Mouse (Mus musculus) midbrain, embryonic 16.5 days (tissue): ENCODE results near the gene Stambp. TPM values are rescaled to one million over a fixed set of nuclear protein-coding genes. Genes with fewer than 3 reads are reported as not detected.

Source experiments
- ATAC-seq: fragments of 200-750 bp; cut with Nextera tagmentation; 2 replicates; pipeline ENCODE4 v1.8.0; 2017; ENCODE audit warnings: moderate TSS enrichment
- H3K27ac ChIP-seq: fragments of 300-500 bp; sonication (generic); 2 replicates; pipeline ENCODE4 v1.5.1; 2014; ENCODE audit warnings: mild to moderate bottlenecking, low read length, mixed read lengths
- H3K27me3 ChIP-seq: fragments of 300-500 bp; sonication (generic); 2 replicates; pipeline ENCODE4 v1.6.1; 2014; ENCODE audit warnings: low read depth, low read length, mixed read lengths; ENCODE audit not compliant: control insufficient read depth, insufficient read depth
- H3K36me3 ChIP-seq: fragments of 300-500 bp; sonication (generic); 2 replicates; pipeline ENCODE4 v1.6.1; 2014; ENCODE audit warnings: mild to moderate bottlenecking, low read length, moderate library complexity, mixed read lengths; ENCODE audit not compliant: control insufficient read depth, insufficient read depth
- H3K4me1 ChIP-seq: fragments of 300-500 bp; sonication (generic); 2 replicates; pipeline ENCODE4 v1.6.1; 2014; ENCODE audit warnings: mild to moderate bottlenecking, low read length, mixed read lengths; ENCODE audit not compliant: control insufficient read depth, insufficient read depth
- H3K4me2 ChIP-seq: fragments of 300-500 bp; sonication (generic); 2 replicates; pipeline ENCODE4 v1.6.1; 2014; ENCODE audit warnings: mild to moderate bottlenecking, low read length, mixed read lengths
- H3K4me3 ChIP-seq: fragments of 300-500 bp; sonication (generic); 2 replicates; pipeline ENCODE4 v1.5.1; 2014; ENCODE audit warnings: low read depth, mild to moderate bottlenecking, low read length, moderate library complexity, mixed read lengths
- H3K9ac ChIP-seq: fragments of 300-500 bp; sonication (generic); 2 replicates; pipeline ENCODE4 v1.6.1; 2014; ENCODE audit warnings: low read depth, low read length, mixed read lengths
- H3K9me3 ChIP-seq: fragments of 300-500 bp; sonication (generic); replicated peaks from 2 replicates; pipeline ENCODE4 v1.6.1; 2014; ENCODE audit warnings: mild to moderate bottlenecking, low read length, mixed read lengths; ENCODE audit not compliant: control insufficient read depth, poor library complexity, severe bottlenecking
- WGBS: fragments of 180-500 bp; shearing (Covaris S2); extraction: QIAGEN DNeasy Blood & Tissue Kit; methylation state at CpG from one replicate; pipeline ENCODE4 v1.1.7; 2014; 5-methylcytosine and 5-hydroxymethylcytosine counted together
- polyA plus RNA-seq: library from polyadenylated mRNA; unstranded; fragments of >200 nt; fragmentation: Nextera tagmentation; extraction: Ambion mirVana; gene quantifications from 2 replicates; pipeline ENCODE4 v1.2.1, GENCODE M21; 2015

Gene Stambp
- polyA plus RNA-seq, 1 experiment from 2014 or later: 76.9 TPM

GRCm38 (mm10) chr6:83541756-83542456, 30.6 kb downstream of the Stambp start:
- no peak overlapping the region for H3K27ac ChIP-seq
- H3K4me3 ChIP-seq: no peak overlapping the region
- no peaks in the 10 kb centered on the region for H3K27me3 ChIP-seq
- no peaks in the 10 kb centered on the region for H3K9me3 ChIP-seq
- peaks cover 25% of the 10 kb centered on the region for H3K36me3 ChIP-seq
- H3K4me2 ChIP-seq: no peak overlapping the region
- WGBS: 75% methylated on average over 11 of the region's 11 CpGs
- H3K4me1 ChIP-seq: no peaks in the 10 kb centered on the region
- ATAC-seq: no peak
- no peak overlapping the region for H3K9ac ChIP-seq

GRCm38 (mm10) chr6:83540017-83540416, 32.5 kb downstream of the Stambp start:
- ATAC-seq: no peak
- WGBS: 41% methylated on average over 4 of the region's 4 CpGs
- H3K36me3 ChIP-seq: peaks cover 16% of the 10 kb centered on the region
- no peaks in the 10 kb centered on the region for H3K9me3 ChIP-seq
- H3K27ac ChIP-seq: no peak overlapping the region
- H3K9ac ChIP-seq: peak overlapping the region; percentile 6; the same call in 1 of the 2 replicates
- H3K4me1 ChIP-seq: no peaks in the 10 kb centered on the region
- H3K27me3 ChIP-seq: no peaks in the 10 kb centered on the region
- no peak overlapping the region for H3K4me2 ChIP-seq
- H3K4me3 ChIP-seq: no peak overlapping the region

- Histone ChIP-seq H3K36me3 (peaks cover 2% of the 10 kb centered on the region; the same call in 1 of the 2 replicates), H3K4me1 (no peaks in the 10 kb centered on the region), H3K27me3 (no peaks in the 10 kb centered on the region), H3K27ac (no peak overlapping the region), H3K9me3 (no peaks in the 10 kb centered on the region), H3K4me2 (no peak overlapping the region), H3K9ac (no peak overlapping the region), H3K4me3 (no peak overlapping the region)
- ATAC-seq: no peak
- WGBS: 54% methylated on average over 6 of the region's 6 CpGs
Measured at GRCm38 (mm10) chr6:83536795-83537059, 35.8 kb downstream of the Stambp start.

GRCm38 (mm10) chr6:83536028-83536794, 36.3 kb downstream of the Stambp start, which contains the start of gene Actg2:
Gene Actg2 (minus strand): TSS chr6:83536265.
- Histone ChIP-seq H3K9ac (no peak within 1 kb of the TSS), H3K4me3 (no peak within 1 kb of the TSS), H3K4me1 (no peaks in the 10 kb centered on the region), H3K9me3 (no peaks in the 10 kb centered on the region), H3K36me3 (no peaks in the 10 kb centered on the region), H3K27me3 (no peaks in the 10 kb centered on the region), H3K27ac (no peak within 1 kb of the TSS), H3K4me2 (no peak within 1 kb of the TSS)
- no peak for ATAC-seq
- 62% methylated on average over 12 of the region's 12 CpGs for WGBS

- no peaks in the 10 kb centered on the region for H3K4me1 ChIP-seq
- H3K36me3 ChIP-seq: no peaks in the 10 kb centered on the region
- ATAC-seq: no peak
- no peak overlapping the region for H3K9ac ChIP-seq
- WGBS: 69% methylated on average over 2 of the region's 2 CpGs
- no peaks in the 10 kb centered on the region for H3K27me3 ChIP-seq
- no peak overlapping the region for H3K4me3 ChIP-seq
- H3K4me2 ChIP-seq: no peak overlapping the region
- H3K9me3 ChIP-seq: no peaks in the 10 kb centered on the region
- no peak overlapping the region for H3K27ac ChIP-seq
Measured at GRCm38 (mm10) chr6:83532608-83533007, 39.9 kb downstream of the Stambp start.

GRCm38 (mm10) chr6:83523194-83523593, 49.3 kb downstream of the Stambp start:
- H3K4me1 ChIP-seq: no peaks in the 10 kb centered on the region
- WGBS: 78% methylated on average over 6 of the region's 6 CpGs
- H3K36me3 ChIP-seq: no peaks in the 10 kb centered on the region
- H3K9me3 ChIP-seq: no peaks in the 10 kb centered on the region
- no peaks in the 10 kb centered on the region for H3K27me3 ChIP-seq
- H3K4me3 ChIP-seq: no peak overlapping the region
- no peak for ATAC-seq
- H3K27ac ChIP-seq: no peak overlapping the region
- H3K9ac ChIP-seq: no peak overlapping the region
- no peak overlapping the region for H3K4me2 ChIP-seq

- Histone ChIP-seq H3K9ac (no peak overlapping the region), H3K9me3 (no peaks in the 10 kb centered on the region), H3K27ac (no peak overlapping the region), H3K27me3 (no peaks in the 10 kb centered on the region), H3K4me3 (no peak overlapping the region), H3K4me2 (no peak overlapping the region), H3K36me3 (no peaks in the 10 kb centered on the region), H3K4me1 (no peaks in the 10 kb centered on the region)
- no peak for ATAC-seq
- 77% methylated on average over 6 of the region's 6 CpGs for WGBS
Measured at GRCm38 (mm10) chr6:83521784-83522183, 50.7 kb downstream of the Stambp start.

GRCm38 (mm10) chr6:83518637-83519036, 53.9 kb downstream of the Stambp start:
- Histone ChIP-seq H3K4me3 (no peak overlapping the region), H3K4me1 (no peaks in the 10 kb centered on the region), H3K9ac (no peak overlapping the region), H3K9me3 (no peaks in the 10 kb centered on the region), H3K27ac (no peak overlapping the region), H3K27me3 (no peaks in the 10 kb centered on the region), H3K36me3 (no peaks in the 10 kb centered on the region), H3K4me2 (no peak overlapping the region)
- 88% methylated on average over 3 of the region's 3 CpGs for WGBS
- no peak for ATAC-seq

- ATAC-seq: no peak
- WGBS: 82% methylated on average over 3 of the region's 3 CpGs
Measured at GRCm38 (mm10) chr6:83515172-83515571, 57.4 kb downstream of the Stambp start.

More at GRCm38 (mm10) chr6:83515172-83515571, 57.4 kb downstream of the Stambp start:
- Histone ChIP-seq H3K9me3 (no peaks in the 10 kb centered on the region), H3K27me3 (no peaks in the 10 kb centered on the region), H3K4me1 (no peaks in the 10 kb centered on the region), H3K27ac (no peak overlapping the region), H3K36me3 (no peaks in the 10 kb centered on the region), H3K4me2 (no peak overlapping the region), H3K9ac (no peak overlapping the region), H3K4me3 (no peak overlapping the region)
